Mouse (Mus musculus) cortical plate, adult 2 months (tissue): ENCODE data around the gene Sdk1.

Experiments used
- CTCF ChIP-seq: fragments of 200-500 bp; IDR thresholded peaks from 2 replicates; pipeline ENCODE4 v1.5.1; 2011; ENCODE audit warnings: mild to moderate bottlenecking, control low read depth, low read length; ENCODE audit not compliant: insufficient read depth; ENCODE audit errors: extremely low read depth
- POLR2A ChIP-seq: fragments of 200-500 bp; IDR thresholded peaks from 2 replicates; pipeline ENCODE4 v1.6.1; 2011; ENCODE audit warnings: mild to moderate bottlenecking, low read length, control low read depth; ENCODE audit not compliant: insufficient read depth; ENCODE audit errors: extremely low read depth

DNA sequence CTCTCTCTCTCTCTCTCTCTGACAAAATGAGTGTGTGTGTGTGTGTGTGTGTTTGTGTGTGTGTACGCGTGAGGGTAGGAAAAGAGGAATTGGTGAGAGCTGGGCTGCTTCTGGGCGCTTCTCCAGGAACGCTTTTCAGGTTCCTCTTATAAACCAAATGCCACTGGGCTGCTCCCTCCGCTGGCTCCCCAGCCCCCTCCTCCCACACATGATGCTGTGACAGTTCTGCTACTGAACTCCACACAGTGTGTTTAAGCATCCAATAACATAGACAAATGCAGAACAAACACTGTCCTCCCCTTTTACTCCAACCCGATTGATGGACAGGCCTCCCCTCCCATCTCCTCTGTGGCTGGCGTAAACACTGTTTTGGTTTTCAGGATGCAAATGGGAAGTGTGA, 513.0 kb downstream of the Sdk1 start:
- TF ChIP-seq CTCF (no peak), POLR2A (no peak)
